8 mouse cellular contexts compared by ENCODE assay signal in the genomic region with DNA sequence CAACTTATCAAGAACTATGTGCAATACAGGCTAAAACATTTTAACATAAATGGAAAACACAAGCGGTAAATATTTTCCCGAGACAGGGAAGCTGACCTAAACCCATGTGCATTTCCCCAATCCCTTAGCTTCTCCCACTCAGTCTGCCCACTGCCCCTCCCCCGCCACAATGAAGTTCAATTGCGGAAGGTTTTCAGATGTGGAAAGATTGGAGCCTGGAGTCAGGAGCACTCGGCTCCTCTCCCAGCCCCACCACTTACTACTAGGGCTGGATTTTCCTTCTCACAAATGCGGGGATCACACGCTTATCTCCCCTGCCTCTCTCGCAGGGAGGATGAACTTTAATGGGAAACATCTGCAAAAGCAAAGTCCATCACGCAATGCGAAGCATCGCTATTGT.
DNase-seq lines count a peak whose midpoint lies in the region; ATAC-seq lines count a peak whose summit lies in the region.

No protein-coding gene starts in this region.

- no peak overlapping the region for H3K27ac ChIP-seq in kidney, embryonic 15.5 days
- no peak overlapping the region for H3K27ac ChIP-seq in forebrain, embryonic 14.5 days (ENCODE audit: low read depth, low read length)
- H3K27ac ChIP-seq in hindbrain, embryonic 16.5 days (ENCODE audit: low read depth, low read length), result peak overlapping the region; percentile 54; the same call in 1 of the 2 replicates
- H3K27ac ChIP-seq in midbrain, embryonic 16.5 days (ENCODE audit: low read length), result no peak overlapping the region

- no peaks in the 10 kb centered on the region for H3K27me3 ChIP-seq in kidney, embryonic 15.5 days
- H3K27me3 ChIP-seq in forebrain, embryonic 14.5 days (replicated peaks; ENCODE audit: control insufficient read depth, insufficient read depth, low read length), result no peaks in the 10 kb centered on the region
- H3K27me3 ChIP-seq in hindbrain, embryonic 16.5 days (replicated peaks; ENCODE audit: control insufficient read depth, insufficient read depth, low read length), result no peaks in the 10 kb centered on the region
- no peaks in the 10 kb centered on the region for H3K27me3 ChIP-seq in midbrain, embryonic 16.5 days (ENCODE audit: control insufficient read depth, insufficient read depth, low read depth, low read length)

- H3K36me3 ChIP-seq in kidney, embryonic 15.5 days, result no peaks in the 10 kb centered on the region
- no peaks in the 10 kb centered on the region for H3K36me3 ChIP-seq in forebrain, embryonic 14.5 days (ENCODE audit: control insufficient read depth, insufficient read depth, low read length)
- no peaks in the 10 kb centered on the region for H3K36me3 ChIP-seq in hindbrain, embryonic 16.5 days (ENCODE audit: control insufficient read depth, insufficient read depth, low read length)
- H3K36me3 ChIP-seq in midbrain, embryonic 16.5 days (ENCODE audit: control insufficient read depth, insufficient read depth, low read length), result no peaks in the 10 kb centered on the region

- H3K9me3 ChIP-seq in kidney, embryonic 15.5 days (replicated peaks), result no peaks in the 10 kb centered on the region
- no peaks in the 10 kb centered on the region for H3K9me3 ChIP-seq in forebrain, embryonic 14.5 days (replicated peaks; ENCODE audit: control insufficient read depth, low read length)
- H3K9me3 ChIP-seq in hindbrain, embryonic 16.5 days (ENCODE audit: control insufficient read depth, low read length), result no peaks in the 10 kb centered on the region
- H3K9me3 ChIP-seq in midbrain, embryonic 16.5 days (replicated peaks; ENCODE audit: control insufficient read depth, low read length, poor library complexity, severe bottlenecking), result no peaks in the 10 kb centered on the region

- peak; percentile 57; the same call in 1 of the 2 replicates for ATAC-seq in kidney, embryonic 15.5 days (replicated peaks; ENCODE audit: low FRiP score)
- ATAC-seq in forebrain, embryonic 14.5 days, result peak; percentile 54; the same call in 1 of the 2 replicates
- ATAC-seq in hindbrain, embryonic 16.5 days, result no peak
- peak; percentile 70 for ATAC-seq in midbrain, embryonic 16.5 days
- ATAC-seq in erythroblast, adult 5-6 weeks (replicated peaks; ENCODE audit: low FRiP score, poor library complexity, severe bottlenecking), result no peak

- 44% methylated on average over 11 of the region's 11 CpGs for WGBS in kidney, embryonic 15.5 days
- 73% methylated on average over 11 of the region's 11 CpGs for WGBS in forebrain, embryonic 14.5 days
- WGBS in hindbrain, embryonic 16.5 days, result 53% methylated on average over 11 of the region's 11 CpGs
- WGBS in midbrain, embryonic 16.5 days, result 46% methylated on average over 11 of the region's 11 CpGs

- DNase-seq in kidney, adult 18-20 months, result no peak
- DNase-seq in forebrain, embryonic 14.5 days (ENCODE audit: low spot score), result no peak
- DNase-seq in cerebellum, adult 18-20 months, result no peak
- no peak for DNase-seq in cerebellum, adult 11-12 months

- peak overlapping the region; percentile 40 for H3K4me2 ChIP-seq in kidney, embryonic 15.5 days
- H3K4me2 ChIP-seq in forebrain, embryonic 14.5 days (ENCODE audit: low read length), result peak overlapping the region; percentile 15; the same call in 1 of the 2 replicates
- H3K4me2 ChIP-seq in hindbrain, embryonic 16.5 days (ENCODE audit: low read length), result peak overlapping the region; percentile 37
- peak overlapping the region; percentile 36 for H3K4me2 ChIP-seq in midbrain, embryonic 16.5 days (ENCODE audit: low read length)

- H3K4me3 ChIP-seq in kidney, embryonic 15.5 days (replicated peaks), result peak overlapping the region; percentile 14
- no peak overlapping the region for H3K4me3 ChIP-seq in forebrain, embryonic 14.5 days (ENCODE audit: low read depth, low read length)
- no peak overlapping the region for H3K4me3 ChIP-seq in hindbrain, embryonic 16.5 days (ENCODE audit: low read length)
- 0 out of 2 replicates have a peak overlapping the region, but pooled peaks have one; percentile 6 for H3K4me3 ChIP-seq in midbrain, embryonic 16.5 days (ENCODE audit: low read depth, low read length)

- peaks cover 4% of the 10 kb centered on the region for H3K4me1 ChIP-seq in kidney, embryonic 15.5 days
- H3K4me1 ChIP-seq in forebrain, embryonic 14.5 days (ENCODE audit: control insufficient read depth, insufficient read depth, low read length), result peaks cover 3% of the 10 kb centered on the region
- peaks cover 4% of the 10 kb centered on the region for H3K4me1 ChIP-seq in hindbrain, embryonic 16.5 days (ENCODE audit: control insufficient read depth, insufficient read depth, low read depth, low read length)
- peaks cover 10% of the 10 kb centered on the region for H3K4me1 ChIP-seq in midbrain, embryonic 16.5 days (ENCODE audit: control insufficient read depth, insufficient read depth, low read length)

- no peak overlapping the region for H3K9ac ChIP-seq in kidney, embryonic 15.5 days
- no peak overlapping the region for H3K9ac ChIP-seq in forebrain, embryonic 14.5 days (ENCODE audit: low read length)
- H3K9ac ChIP-seq in hindbrain, embryonic 16.5 days (ENCODE audit: low read depth, low read length), result peak overlapping the region; percentile 35; the same call in 1 of the 2 replicates
- peak overlapping the region; percentile 38; the same call in 1 of the 2 replicates for H3K9ac ChIP-seq in midbrain, embryonic 16.5 days (ENCODE audit: low read depth, low read length)

Comparison
In these comparisons a context has a peak if more than half of its experiments do, and no peak if none do; other contexts are left out.
1. ATAC-seq: peak in kidney, embryonic 15.5 days (single experiment), forebrain, embryonic 14.5 days (single experiment) and midbrain, embryonic 16.5 days (single experiment); none in hindbrain, embryonic 16.5 days (single experiment) and erythroblast, adult 5-6 weeks (single experiment).
2. H3K4me3 ChIP-seq: peak in kidney, embryonic 15.5 days (single experiment) and midbrain, embryonic 16.5 days (single experiment); none in forebrain, embryonic 14.5 days (single experiment) and hindbrain, embryonic 16.5 days (single experiment).
3. H3K9ac ChIP-seq: peak in hindbrain, embryonic 16.5 days (single experiment) and midbrain, embryonic 16.5 days (single experiment); none in kidney, embryonic 15.5 days (single experiment) and forebrain, embryonic 14.5 days (single experiment).
4. Peak in every context shown above with its lines, with median percentiles within 50 percentile points of each other: H3K4me2 ChIP-seq.